Mouse (Mus musculus) C2C12 (cell line): ENCODE data around the gene Uck2. TPM values are rescaled to one million over a fixed set of nuclear protein-coding genes. Genes with fewer than 3 reads are reported as not detected.
A peak's percentile ranks its signal among the peaks of the same experiment; 100 is the strongest.

Experiments
- H3K27me3 ChIP-seq: one replicate; pipeline ENCODE4 v1.6.1; 2011; ENCODE audit not compliant: control insufficient read depth, insufficient read depth, insufficient read length
- H3K36me3 ChIP-seq: one replicate; pipeline ENCODE4 v1.6.1; 2011; ENCODE audit not compliant: control insufficient read depth, insufficient read depth
- H3K4me3 ChIP-seq: one replicate; pipeline ENCODE4 v1.5.1; 2011; ENCODE audit warnings: mild to moderate bottlenecking, control low read depth; ENCODE audit not compliant: poor library complexity, insufficient read depth, severe bottlenecking
- H3K79me2 ChIP-seq: one replicate; pipeline ENCODE4 v1.6.1; 2011; ENCODE audit not compliant: control insufficient read depth, insufficient read depth
- H3K79me3 ChIP-seq: one replicate; pipeline ENCODE4 v1.6.1; 2011; ENCODE audit warnings: low read depth, control low read depth
- H3ac ChIP-seq: one replicate; pipeline ENCODE3; 2011; ENCODE audit warnings: low read depth; ENCODE audit not compliant: control insufficient read depth, insufficient read length
- CEBPB ChIP-seq: IDR thresholded peaks from one replicate; pipeline ENCODE4 v1.6.1; 2011; ENCODE audit warnings: low read depth, mild to moderate bottlenecking, control low read depth, moderate library complexity
- CTCF ChIP-seq: IDR thresholded peaks from one replicate; pipeline ENCODE4 v1.5.1; 2011; ENCODE audit not compliant: control insufficient read depth, insufficient read depth, insufficient read length
- FOSL1 ChIP-seq: IDR thresholded peaks from one replicate; pipeline ENCODE4 v1.8.0; 2011; ENCODE audit warnings: mild to moderate bottlenecking, low read length; ENCODE audit not compliant: poor library complexity, insufficient read depth, severe bottlenecking
- MAX ChIP-seq: IDR thresholded peaks from one replicate; pipeline ENCODE4 v1.6.1; 2011; ENCODE audit warnings: mild to moderate bottlenecking, control low read depth
- MYOD1 ChIP-seq: IDR thresholded peaks from one replicate; pipeline ENCODE4 v1.6.1; 2011; ENCODE audit warnings: low read depth; ENCODE audit not compliant: control insufficient read depth, insufficient read length
- MYOG ChIP-seq: IDR thresholded peaks from one replicate; pipeline ENCODE4 v1.6.1; 2011; ENCODE audit not compliant: control insufficient read depth, insufficient read length; ENCODE audit errors: extremely low read depth
- USF1 ChIP-seq: IDR thresholded peaks from one replicate; pipeline ENCODE4 v1.6.1; 2011; ENCODE audit warnings: low read depth, mild to moderate bottlenecking, control low read depth, moderate library complexity
- polyA plus RNA-seq: library from polyadenylated mRNA; unstranded; fragments of >200 nt; fragmentation: generic; extraction: Trizol; gene quantifications from one replicate; pipeline ENCODE4 v1.2.1, GENCODE M21; 2012; ENCODE audit warnings: missing spikeins

Gene Uck2
- polyA plus RNA-seq, 1 experiment, result 104 TPM

GRCm38 (mm10) chr1:167269856-167270270 is 15.3 kb downstream of the Uck2 start:
- H3K79me2 ChIP-seq, result peaks cover 96% of the 10 kb centered on the region
- H3K79me3 ChIP-seq, result peaks cover 88% of the 10 kb centered on the region
- no peaks in the 10 kb centered on the region for H3K27me3 ChIP-seq
- peaks cover 13% of the 10 kb centered on the region for H3K36me3 ChIP-seq
- no peak overlapping the region for H3ac ChIP-seq
- no peak overlapping the region for H3K4me3 ChIP-seq
- TF ChIP-seq MYOD1 (peak; percentile 96), MYOG (no peak), CEBPB (no peak), CTCF (no peak), FOSL1 (no peak), USF1 (peak; percentile 40), MAX (peak; percentile 86)

GRCm38 (mm10) chr1:167269350-167269811 is 15.7 kb downstream of the Uck2 start:
- Histone ChIP-seq H3K36me3 (peaks cover 14% of the 10 kb centered on the region), H3K27me3 (no peaks in the 10 kb centered on the region), H3K79me2 (peaks cover 96% of the 10 kb centered on the region), H3K4me3 (no peak overlapping the region), H3ac (peak overlapping the region; percentile 41), H3K79me3 (peaks cover 88% of the 10 kb centered on the region)
- no peak for TF ChIP-seq FOSL1
- TF ChIP-seq MYOG, result no peak
- no peak for TF ChIP-seq MYOD1
- TF ChIP-seq USF1, result no peak
- no peak for TF ChIP-seq CEBPB
- no peak for TF ChIP-seq MAX
- TF ChIP-seq CTCF, result no peak

- TF ChIP-seq CEBPB, result no peak
- TF ChIP-seq MYOD1, result no peak
- TF ChIP-seq MYOG, result no peak
- TF ChIP-seq CTCF, result no peak
- TF ChIP-seq FOSL1, result no peak
- no peak for TF ChIP-seq USF1
- H3K79me3 ChIP-seq, result peaks cover 88% of the 10 kb centered on the region
- no peak overlapping the region for H3K4me3 ChIP-seq
- H3ac ChIP-seq, result no peak overlapping the region
- no peaks in the 10 kb centered on the region for H3K27me3 ChIP-seq
- H3K36me3 ChIP-seq, result peaks cover 15% of the 10 kb centered on the region
- H3K79me2 ChIP-seq, result peaks cover 96% of the 10 kb centered on the region
Observed at GRCm38 (mm10) chr1:167268360-167269063, 16.6 kb downstream of the Uck2 start.

- Histone ChIP-seq H3K79me3 (peaks cover 90% of the 10 kb centered on the region), H3K4me3 (no peak overlapping the region), H3K27me3 (no peaks in the 10 kb centered on the region), H3ac (no peak overlapping the region), H3K36me3 (peaks cover 15% of the 10 kb centered on the region), H3K79me2 (peaks cover 96% of the 10 kb centered on the region)
- no peak for TF ChIP-seq MAX
- TF ChIP-seq CTCF, result no peak
- TF ChIP-seq MYOG, result no peak
- no peak for TF ChIP-seq CEBPB
- no peak for TF ChIP-seq USF1
- TF ChIP-seq FOSL1, result no peak
- no peak for TF ChIP-seq MYOD1
Observed at GRCm38 (mm10) chr1:167266720-167267119, 18.4 kb downstream of the Uck2 start.

- Histone ChIP-seq H3K4me3 (no peak overlapping the region), H3K79me3 (peaks cover 93% of the 10 kb centered on the region), H3K79me2 (peaks cover 96% of the 10 kb centered on the region), H3ac (no peak overlapping the region), H3K27me3 (no peaks in the 10 kb centered on the region), H3K36me3 (peaks cover 11% of the 10 kb centered on the region)
- TF ChIP-seq CTCF, result no peak
- no peak for TF ChIP-seq MYOG
- no peak for TF ChIP-seq FOSL1
- TF ChIP-seq MAX, result no peak
- no peak for TF ChIP-seq CEBPB
- no peak for TF ChIP-seq MYOD1
- no peak for TF ChIP-seq USF1
Observed at GRCm38 (mm10) chr1:167265366-167265765, 19.8 kb downstream of the Uck2 start.
